Mouse (Mus musculus): ENCODE results near the gene Matk.
"Not testable (repeated sequence)": the region's sequence is repeated elsewhere in the genome, so short reads cannot be mapped to it uniquely, and the experiment has no call there.

Gene Matk

GRCm38 (mm10) chr10:81252424-81253419 lies at the start of gene Matk:
Gene Matk (plus strand): TSS chr10:81252935.
- no peak for DNase-seq (ENCODE audit: low spot score)

DNA sequence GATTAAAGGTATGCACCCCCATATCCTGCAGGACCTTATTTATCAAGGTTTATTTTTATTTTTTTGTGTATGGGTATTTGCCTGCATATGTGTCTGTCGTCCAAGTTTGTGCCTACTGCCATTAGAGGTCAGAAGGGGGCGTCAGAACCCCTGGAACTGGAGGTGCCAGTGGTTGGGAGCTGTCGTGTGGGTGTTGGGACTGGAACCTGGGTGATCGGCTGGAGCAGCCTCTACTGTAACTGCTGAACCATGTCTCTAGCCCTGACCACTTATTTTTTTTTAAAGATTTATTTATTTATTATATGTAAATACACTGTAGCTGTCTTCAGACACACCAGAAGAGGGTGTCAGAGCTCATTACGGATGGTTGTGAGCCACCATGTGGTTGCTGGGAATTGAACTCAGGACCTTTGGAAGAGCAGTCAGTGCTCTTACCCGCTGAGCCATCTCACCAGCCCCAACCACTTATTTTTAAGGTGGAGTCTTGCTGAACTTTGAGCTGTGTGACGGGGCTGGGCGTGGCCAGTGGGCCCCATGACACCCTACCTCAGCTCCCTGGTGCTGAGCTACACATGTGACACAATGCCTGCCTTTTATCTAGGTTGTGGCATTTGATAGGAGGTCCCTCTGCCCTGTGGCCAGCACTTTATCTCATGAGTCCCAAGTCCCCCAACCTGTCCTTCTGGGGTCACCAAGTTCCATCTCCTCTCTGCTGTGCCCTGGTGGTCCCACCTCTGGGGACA lies 49.6 kb upstream of the Matk start:
- DNase-seq (ENCODE audit: low spot score) = no peak

DNA sequence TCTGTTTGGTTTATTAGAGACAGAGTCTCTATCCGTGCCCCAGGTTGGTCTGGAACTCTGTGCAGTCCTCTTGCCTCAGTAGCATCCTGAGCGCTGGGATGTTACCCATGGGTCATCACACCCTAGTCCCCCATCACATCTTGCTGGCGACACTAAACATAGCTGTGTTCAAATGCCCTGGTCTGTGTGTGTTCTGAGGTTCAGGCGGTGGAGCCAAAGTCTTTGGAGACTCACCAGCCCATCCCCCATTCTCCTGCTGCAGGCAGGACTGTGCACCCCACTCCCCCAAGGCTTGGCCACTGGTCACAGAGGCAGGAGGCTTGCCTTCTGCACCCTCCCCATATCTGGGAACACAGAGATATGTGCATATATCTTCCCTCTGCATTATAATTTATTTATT lies 48.6 kb upstream of the Matk start:
- DNase-seq (ENCODE audit: low spot score) = no peak

DNA sequence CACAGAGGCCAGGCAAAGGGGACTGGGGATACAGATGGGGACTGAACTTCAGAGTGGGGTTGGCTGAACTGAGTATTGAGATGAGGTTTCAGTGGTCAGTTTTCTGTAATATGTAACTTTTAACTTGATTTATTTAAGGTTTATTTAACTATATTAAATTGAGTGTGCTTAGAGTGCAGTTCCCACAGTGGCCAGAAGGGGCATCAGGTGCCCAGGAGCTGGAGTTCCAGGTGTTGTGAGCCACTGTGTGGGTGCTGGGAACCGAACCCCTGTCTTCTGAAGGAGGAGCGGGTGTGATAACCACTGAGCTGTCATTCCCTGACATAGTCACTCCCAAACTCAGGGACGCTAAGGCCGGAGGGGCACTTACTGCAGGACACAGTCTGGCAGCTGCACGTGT lies 42.6 kb upstream of the Matk start:
- no peak for DNase-seq (ENCODE audit: low spot score)

GRCm38 (mm10) chr10:81216260-81216659 lies 36.5 kb upstream of the Matk start:
- DNase-seq (ENCODE audit: low spot score) = no peak

DNA sequence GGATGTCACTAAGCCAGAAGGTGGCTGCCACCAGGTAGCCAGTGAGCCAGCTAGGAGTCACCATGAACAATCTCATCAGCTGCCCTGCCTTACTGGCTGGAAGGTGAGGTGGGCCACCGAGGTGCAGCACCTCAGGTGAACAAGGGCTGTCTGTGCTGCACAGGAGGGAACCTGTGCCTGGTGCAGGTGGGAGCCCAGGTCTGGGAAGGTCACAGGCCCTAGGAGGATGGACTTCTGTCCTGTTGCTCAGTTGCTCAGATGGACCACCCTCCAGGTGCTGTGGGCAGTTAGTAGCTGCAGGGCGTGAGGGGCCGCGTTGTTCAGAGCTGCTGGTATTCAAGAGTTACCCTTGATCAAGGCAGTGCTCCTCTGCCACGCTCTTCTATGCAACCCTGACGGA lies 35.9 kb upstream of the Matk start:
- no peak for DNase-seq (ENCODE audit: low spot score)

- peak; percentile 30 for DNase-seq (ENCODE audit: low spot score)
Observed at GRCm38 (mm10) chr10:81217267-81217666, 35.5 kb upstream of the Matk start.

DNA sequence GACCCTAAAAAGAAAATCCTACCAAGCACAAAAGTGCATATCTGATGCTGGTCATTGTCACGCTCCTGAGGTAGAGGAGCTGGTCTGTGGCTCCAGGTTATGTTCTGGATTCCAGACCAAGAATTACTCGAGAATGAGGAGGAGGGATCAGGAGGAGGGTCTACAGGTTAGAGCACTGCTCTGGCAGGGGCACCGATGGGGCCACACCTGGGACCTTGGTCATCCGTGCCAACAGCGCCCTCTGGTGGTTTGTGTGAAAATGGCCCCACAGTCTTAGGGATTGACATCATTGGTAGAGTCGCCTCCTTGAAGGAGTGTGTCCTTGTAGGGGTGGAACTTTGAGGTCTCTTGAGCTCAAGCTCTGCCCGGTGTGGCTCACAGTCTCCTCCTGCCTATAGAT lies 34.8 kb upstream of the Matk start:
- peak; percentile 34 for DNase-seq (ENCODE audit: low spot score)

- no peak for DNase-seq (ENCODE audit: low spot score)
Observed at GRCm38 (mm10) chr10:81221402-81222015, 31.2 kb upstream of the Matk start.

DNA sequence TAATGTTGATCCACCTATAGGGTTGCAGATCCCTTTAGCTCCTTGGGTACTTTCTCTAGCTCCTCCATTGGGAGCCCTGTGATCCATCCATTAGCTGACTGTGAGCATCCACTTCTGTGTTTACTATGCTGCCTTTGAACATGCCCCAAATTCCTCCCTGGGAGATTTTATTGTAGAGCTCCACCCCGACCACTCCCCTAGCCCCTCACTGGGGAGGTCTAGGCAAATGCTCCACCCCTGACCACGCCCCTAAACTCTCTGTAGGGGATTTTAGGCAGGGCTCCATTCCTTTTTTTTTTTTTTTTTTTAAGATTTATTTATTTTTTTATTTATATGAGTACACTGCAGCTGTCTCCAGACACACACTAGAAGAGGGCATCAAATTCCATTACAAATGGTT lies 29.0 kb upstream of the Matk start:
- DNase-seq (ENCODE audit: low spot score) = not testable (repeated sequence)

DNA sequence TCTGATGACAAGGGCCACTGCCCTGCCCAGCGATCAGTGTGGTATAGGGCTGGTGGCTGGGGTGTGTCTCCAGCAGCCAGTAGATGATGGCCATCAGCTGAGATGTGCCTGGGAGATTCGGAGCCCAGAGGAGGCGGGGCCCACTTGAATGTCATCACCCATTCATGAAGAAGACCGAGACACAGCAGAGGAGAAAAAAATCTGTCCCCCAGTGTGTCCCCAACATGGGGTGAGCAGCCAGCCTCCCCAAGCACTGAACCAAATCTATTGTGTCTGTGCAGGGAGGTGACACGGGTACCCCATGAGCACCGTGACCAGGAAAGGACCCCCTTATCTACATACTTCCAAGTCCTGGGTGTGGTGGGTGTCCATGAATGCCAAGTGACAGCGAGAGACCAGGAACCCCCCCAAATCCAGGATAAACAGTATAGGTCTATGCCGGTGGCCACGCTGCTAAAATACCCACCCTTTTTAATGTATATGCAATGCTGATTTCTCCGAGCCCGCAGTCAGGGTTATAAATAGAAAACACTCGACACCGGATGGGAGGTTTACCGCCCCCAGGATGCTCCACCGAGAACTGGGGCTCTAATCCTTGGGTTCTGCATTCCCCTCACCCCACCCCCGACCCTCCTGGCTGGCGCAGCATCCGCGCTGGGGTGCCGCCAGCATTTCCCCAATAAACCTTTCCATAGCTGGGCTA lies 22.8 kb upstream of the Matk start:
- DNase-seq (ENCODE audit: low spot score) = no peak

- DNase-seq (ENCODE audit: low spot score) = no peak
Observed at GRCm38 (mm10) chr10:81230438-81231332, 22.1 kb upstream of the Matk start, which contains the start of gene Atcay. Gene Atcay (minus strand): TSS chr10:81230833.

- DNase-seq (ENCODE audit: low spot score) = no peak
Observed at GRCm38 (mm10) chr10:81231436-81231835, 21.3 kb upstream of the Matk start.

DNA sequence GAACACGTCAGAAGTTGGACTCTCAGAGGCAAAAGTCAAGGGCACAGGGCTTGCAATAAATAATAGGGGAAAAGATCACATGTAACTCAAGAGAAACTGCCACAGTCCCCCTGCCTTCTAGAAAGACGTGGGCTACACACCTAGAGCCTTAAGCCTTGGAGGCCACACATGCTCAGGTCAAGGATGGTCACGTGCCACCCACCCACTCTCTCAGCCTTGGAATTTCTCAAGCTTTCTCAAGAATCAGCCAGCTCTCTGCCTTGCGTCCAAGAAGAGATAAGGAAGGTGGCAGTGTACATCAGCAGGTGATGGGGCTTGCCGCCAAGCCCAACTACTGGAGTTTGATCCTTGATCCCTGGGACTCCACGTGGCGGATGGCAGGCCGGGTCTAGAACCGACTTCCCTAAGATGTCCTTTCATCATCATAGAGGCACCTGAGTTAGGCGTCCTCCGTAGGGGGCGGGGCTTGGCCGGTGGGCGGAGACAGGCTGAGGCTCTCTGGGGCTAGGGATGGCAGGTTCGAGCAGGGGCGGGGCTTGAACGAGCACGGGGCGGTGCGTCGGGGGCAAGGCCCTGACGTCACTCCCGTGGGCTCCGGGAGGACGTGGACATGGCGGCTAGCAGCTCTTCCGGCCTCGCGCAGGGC lies 20.0 kb upstream of the Matk start, which contains the start of gene Zfr2:
Gene Zfr2, plus strand, starts transcription at position 576 of the 646 bp plus-strand sequence.
- DNase-seq (ENCODE audit: low spot score) = peak; percentile 60

- DNase-seq (ENCODE audit: low spot score) = no peak
Observed at GRCm38 (mm10) chr10:81233226-81233585, 19.5 kb upstream of the Matk start.

GRCm38 (mm10) chr10:81234206-81234605 lies 18.5 kb upstream of the Matk start:
- no peak for DNase-seq (ENCODE audit: low spot score)

DNA sequence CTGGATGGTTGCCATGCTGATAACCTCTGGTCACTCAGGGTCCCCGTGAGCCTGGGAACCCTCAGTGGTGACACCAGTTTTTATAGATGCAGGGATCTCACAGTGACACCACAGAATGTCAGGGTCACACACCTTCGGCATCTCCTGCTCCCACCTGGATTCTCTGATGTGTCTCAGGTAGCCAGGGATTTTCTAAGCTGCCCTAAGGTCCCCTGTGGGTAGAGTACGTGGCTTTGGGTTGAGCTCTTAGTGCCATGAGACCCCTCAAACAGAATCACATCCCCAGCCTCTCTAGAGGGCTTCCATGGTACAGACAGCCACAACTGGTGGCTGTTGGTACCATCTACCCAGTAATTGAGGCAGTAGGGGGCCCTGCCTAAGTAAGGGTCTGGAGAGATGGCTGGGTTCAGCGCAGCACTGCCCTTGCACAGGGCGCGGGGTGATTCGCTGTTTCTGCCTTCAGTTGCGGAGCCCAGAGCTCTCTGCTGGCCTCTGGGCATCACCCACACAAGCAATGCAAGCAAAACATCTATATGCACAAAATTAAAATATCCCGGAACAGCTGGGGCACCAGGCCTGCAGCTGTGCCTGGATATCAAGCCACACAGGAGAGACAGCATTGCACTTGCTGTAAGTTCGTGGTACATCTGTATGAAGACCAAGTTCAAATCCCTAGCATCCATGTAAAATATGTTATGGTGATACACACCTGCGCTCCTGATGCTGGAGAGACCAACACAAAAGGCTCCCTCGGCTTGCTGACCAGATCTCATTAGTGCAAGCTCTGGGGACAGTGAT lies 16.1 kb upstream of the Matk start:
- no peak for DNase-seq (ENCODE audit: low spot score)

- DNase-seq (ENCODE audit: low spot score) = no peak
Observed at GRCm38 (mm10) chr10:81238618-81239017, 14.1 kb upstream of the Matk start.

GRCm38 (mm10) chr10:81240876-81241275 lies 11.9 kb upstream of the Matk start:
- DNase-seq (ENCODE audit: low spot score) = peak; percentile 40

All from adipocyte (in vitro differentiated cells).